9 mouse cellular contexts compared by ENCODE assay signal in the genomic region with DNA sequence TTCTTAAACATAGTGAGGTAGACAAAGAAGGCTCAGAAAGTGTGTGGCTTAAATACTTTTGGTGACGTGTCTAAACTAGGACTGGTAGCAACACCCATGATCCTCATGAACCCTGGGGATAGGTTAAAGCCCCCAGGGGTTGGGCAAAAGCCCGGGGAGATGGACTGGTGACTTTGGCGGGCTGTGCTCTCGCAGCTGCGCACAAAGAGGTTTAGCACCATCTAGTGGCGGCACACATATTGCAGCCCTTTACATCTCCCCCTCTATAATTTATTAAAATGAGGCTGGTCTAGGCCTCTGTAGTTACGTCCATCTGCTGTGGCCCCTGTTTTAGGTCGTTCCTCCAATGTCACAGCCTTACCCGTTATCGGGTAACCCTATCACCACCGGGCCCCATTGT. TPM values are rescaled to one million over a fixed set of nuclear protein-coding genes. Genes with fewer than 3 reads are reported as not detected.
DNase-seq lines count a peak whose midpoint lies in the region; ATAC-seq and TF ChIP-seq lines count a peak whose summit lies in the region.
"Not testable (repeated sequence)": the region's sequence is repeated elsewhere in the genome, so short reads cannot be mapped to it uniquely, and the experiment has no call there.
"Had no signal": no experiment of that assay in that cellular context is flagged by ENCODE, and none has a peak within 500 bp of the region (broad histone marks: within the 10 kb centered on the region; RNA-seq: fewer than 3 reads in every experiment).

No protein-coding gene starts in this region.

- not testable (repeated sequence) for H3K27ac ChIP-seq in kidney, adult 2 months (ENCODE audit: insufficient read depth, low read depth, low read length); limb, embryonic 10.5 days; midbrain, embryonic 14.5 days (replicated peaks; ENCODE audit: low read depth, low read length)

- ATAC-seq in midbrain, embryonic 14.5 days (ENCODE audit: low FRiP score, low TSS enrichment), result not testable (repeated sequence)

- not testable (repeated sequence) for H3K4me3 ChIP-seq in kidney, adult 2 months (ENCODE audit: insufficient read depth, low read depth, low read length); limb, embryonic 10.5 days; midbrain, embryonic 14.5 days (replicated peaks; ENCODE audit: low read depth, low read length)

- peak; percentile 47 for TF ChIP-seq CTCF in kidney, adult 2 months (conservative IDR thresholded peaks at IDR 0.05; ENCODE audit: insufficient read depth, insufficient read length, low read depth, low read length)

- peak; percentile 54 to 58 for DNase-seq in B cell, adult 2 months
- DNase-seq in adrenal gland, postnatal 10 days, result peak; percentile 59
- peak; percentile 71 for DNase-seq in embryo, embryonic 10.5 days (ENCODE audit: low spot score)
- DNase-seq in heart, adult 18-20 months, result peak; percentile 18 to 69
- peak; percentile 19 for DNase-seq in kidney, adult 2 months
- peak; percentile 51 for DNase-seq in limb, embryonic 10.5 days (ENCODE audit: low spot score)
- peak; percentile 71 for DNase-seq in midbrain, embryonic 14.5 days
- DNase-seq in splenic B cell, adult 2 months (ENCODE audit: low read depth, low spot score), result peak; percentile 36

- not testable (repeated sequence) for H3K27me3 ChIP-seq in kidney, adult 2 months (replicated peaks; ENCODE audit: control insufficient read depth, insufficient read depth, low read length); limb, embryonic 10.5 days (ENCODE audit: low read depth, poor library complexity, severe bottlenecking); midbrain, embryonic 14.5 days (ENCODE audit: control insufficient read depth, insufficient read depth, low read length); splenic B cell, adult 2 months (ENCODE audit: control insufficient read depth, insufficient read depth, low read length, poor library complexity, severe bottlenecking)

- H3K9ac ChIP-seq in midbrain, embryonic 14.5 days (replicated peaks; ENCODE audit: low read length), result not testable (repeated sequence)

- H3K4me2 ChIP-seq in midbrain, embryonic 14.5 days (ENCODE audit: low read length), result not testable (repeated sequence)

- H3K36me3 ChIP-seq in kidney, adult 2 months (ENCODE audit: control insufficient read depth, insufficient read depth, low read length); limb, embryonic 10.5 days; midbrain, embryonic 14.5 days (ENCODE audit: control insufficient read depth, insufficient read depth, low read length); splenic B cell, adult 2 months (ENCODE audit: control insufficient read depth, insufficient read depth, low read length, poor library complexity, severe bottlenecking): not testable (repeated sequence)

- not testable (repeated sequence) for H3K9me3 ChIP-seq in limb, embryonic 10.5 days (replicated peaks); midbrain, embryonic 14.5 days (ENCODE audit: control insufficient read depth, low read length)

- 14% methylated on average over 11 of the region's 11 CpGs for WGBS in kidney, adult 2 months
- WGBS in limb, embryonic 10.5 days, result 19% methylated on average over 11 of the region's 11 CpGs
- 15% methylated on average over 8 of the region's 11 CpGs for WGBS in midbrain, embryonic 14.5 days

- H3K4me1 ChIP-seq in kidney, adult 2 months (ENCODE audit: control insufficient read depth, insufficient read depth, low read length); limb, embryonic 10.5 days; midbrain, embryonic 14.5 days (ENCODE audit: control insufficient read depth, insufficient read depth, low read length): not testable (repeated sequence)

- TF ChIP-seq POLR2A in kidney, adult 2 months (IDR thresholded peaks at IDR 0.05; ENCODE audit: low read depth, low read length), result not testable (repeated sequence)

RNA-seq across cellular contexts. Expression of a gene that starts 14.7 kb away (rescaled TPM):
- total RNA-seq in adrenal gland, postnatal 10 days (2021), result under 1 TPM; 0.18 to 0.48 TPM
- total RNA-seq in heart, adult 18-20 months (2021), result under 1 TPM in 1 of 2 experiments, not detected in 1; 0.28 TPM
- polyA plus RNA-seq in kidney, adult 2 months (2012; rRNA removed), result 0.26 and 2.4 TPM in 2 replicates
- not detected in 2 replicates for polyA plus RNA-seq in limb, embryonic 10.5 days (2016; fragmentation: Nextera tagmentation; extraction: Ambion mirVana)
- not detected in 2 replicates for polyA plus RNA-seq in midbrain, embryonic 14.5 days (2014; fragmentation: Nextera tagmentation; extraction: Ambion mirVana)
- polyA plus RNA-seq: C2C12 had no signal

RNA-seq across cellular contexts. Expression of a gene that starts 40.9 kb away (rescaled TPM):
- total RNA-seq in adrenal gland, postnatal 10 days (2021), result under 1 TPM; 0.39 to 0.61 TPM
- 1 to 10 TPM; 2.5 to 2.8 TPM for total RNA-seq in heart, adult 18-20 months (2021)
- 0.08 and 0.16 TPM in 2 replicates for polyA plus RNA-seq in kidney, adult 2 months (2012; rRNA removed)
- polyA plus RNA-seq in limb, embryonic 10.5 days (2016; fragmentation: Nextera tagmentation; extraction: Ambion mirVana), result not detected in 2 replicates
- polyA plus RNA-seq in midbrain, embryonic 14.5 days (2014; fragmentation: Nextera tagmentation; extraction: Ambion mirVana), result not detected in 2 replicates

RNA-seq across cellular contexts. Expression of a gene that starts 44.9 kb away (rescaled TPM):
- total RNA-seq in adrenal gland, postnatal 10 days (2021), result under 1 TPM; 0.30 to 0.42 TPM
- under 1 TPM in 1 of 2 experiments, not detected in 1; 0.46 TPM for total RNA-seq in heart, adult 18-20 months (2021)
- polyA plus RNA-seq in kidney, adult 2 months (2012; rRNA removed), result 2.1 and 2.8 TPM in 2 replicates
- polyA plus RNA-seq in limb, embryonic 10.5 days (2016; fragmentation: Nextera tagmentation; extraction: Ambion mirVana), result not detected in 2 replicates
- polyA plus RNA-seq in midbrain, embryonic 14.5 days (2014; fragmentation: Nextera tagmentation; extraction: Ambion mirVana), result not detected in 2 replicates

Comparison
In these comparisons a context has a peak if more than half of its experiments do, and no peak if none do; other contexts are left out.
1. DNase-seq: peak in every context shown above with its lines; median percentile 71 in embryo, embryonic 10.5 days; 71 in midbrain, embryonic 14.5 days; 59 in adrenal gland, postnatal 10 days; 56 in B cell, adult 2 months; 51 in limb, embryonic 10.5 days; 44 in heart, adult 18-20 months; 36 in splenic B cell, adult 2 months; 19 in kidney, adult 2 months.